Mouse (Mus musculus) kidney, postnatal 0 days (tissue): ENCODE results near the gene Cfap61. TPM values are rescaled to one million over a fixed set of nuclear protein-coding genes. Genes with fewer than 3 reads are reported as not detected.

Source experiments
- ATAC-seq: fragments of 200-750 bp; cut with Nextera tagmentation; replicated peaks from 2 replicates; pipeline ENCODE4 v1.8.0; 2017; ENCODE audit warnings: low read depth, moderate number of reproducible peaks, moderate TSS enrichment, moderate library complexity; ENCODE audit not compliant: low FRiP score
- DNase-seq: peaks from one replicate; pipeline ENCODE4 v3.0.0-alpha.2; 2016; ENCODE audit warnings: low spot score
- H3K27ac ChIP-seq: fragments of 300-500 bp; sonication (generic); 2 replicates; pipeline ENCODE4 v1.5.1; 2014; ENCODE audit warnings: mild to moderate bottlenecking
- H3K27me3 ChIP-seq: fragments of 300-500 bp; sonication (generic); 2 replicates; pipeline ENCODE4 v1.6.1; 2014; ENCODE audit warnings: low read length, mixed read lengths; ENCODE audit not compliant: insufficient read depth
- H3K36me3 ChIP-seq: fragments of 300-500 bp; sonication (generic); 2 replicates; pipeline ENCODE4 v1.6.1; 2014; ENCODE audit warnings: low read length, mixed read lengths; ENCODE audit not compliant: insufficient read depth
- H3K4me1 ChIP-seq: fragments of 300-500 bp; sonication (generic); replicated peaks from 2 replicates; pipeline ENCODE4 v1.6.1; 2014; ENCODE audit warnings: antibody characterized with exemption, low read length, mixed read lengths; ENCODE audit not compliant: insufficient read depth
- H3K4me2 ChIP-seq: fragments of 300-500 bp; sonication (generic); 2 replicates; pipeline ENCODE4 v1.6.1; 2014; ENCODE audit warnings: mild to moderate bottlenecking, low read length, moderate library complexity, mixed read lengths
- H3K4me3 ChIP-seq: fragments of 300-500 bp; sonication (generic); replicated peaks from 2 replicates; pipeline ENCODE4 v1.5.1; 2014; ENCODE audit warnings: low read depth, low read length
- H3K9ac ChIP-seq: fragments of 300-500 bp; sonication (generic); 2 replicates; pipeline ENCODE4 v1.6.1; 2014; ENCODE audit warnings: low read depth, low read length
- H3K9me3 ChIP-seq: fragments of 300-500 bp; sonication (generic); replicated peaks from 2 replicates; pipeline ENCODE4 v1.6.1; 2016; ENCODE audit warnings: low read length, inconsistent platforms, mixed read lengths
- CTCF ChIP-seq: IDR thresholded peaks from 2 replicates; pipeline ENCODE4 v1.5.1; 2016; ENCODE audit warnings: antibody characterized with exemption, low read depth, mild to moderate bottlenecking, moderate library complexity
- WGBS: fragments of 180-500 bp; shearing (Covaris S2); extraction: QIAGEN DNeasy Blood & Tissue Kit; methylation state at CpG from one replicate; pipeline ENCODE4 v1.1.7; 2014; 5-methylcytosine and 5-hydroxymethylcytosine counted together
- polyA plus RNA-seq: library from polyadenylated mRNA; unstranded; fragments of >200 nt; fragmentation: Nextera tagmentation; extraction: Ambion mirVana; gene quantifications from 2 replicates; pipeline ENCODE4 v1.2.1, GENCODE M21; 2015

Gene Cfap61
- polyA plus RNA-seq, 1 experiment from 2014 or later = 0.32 TPM

DNA sequence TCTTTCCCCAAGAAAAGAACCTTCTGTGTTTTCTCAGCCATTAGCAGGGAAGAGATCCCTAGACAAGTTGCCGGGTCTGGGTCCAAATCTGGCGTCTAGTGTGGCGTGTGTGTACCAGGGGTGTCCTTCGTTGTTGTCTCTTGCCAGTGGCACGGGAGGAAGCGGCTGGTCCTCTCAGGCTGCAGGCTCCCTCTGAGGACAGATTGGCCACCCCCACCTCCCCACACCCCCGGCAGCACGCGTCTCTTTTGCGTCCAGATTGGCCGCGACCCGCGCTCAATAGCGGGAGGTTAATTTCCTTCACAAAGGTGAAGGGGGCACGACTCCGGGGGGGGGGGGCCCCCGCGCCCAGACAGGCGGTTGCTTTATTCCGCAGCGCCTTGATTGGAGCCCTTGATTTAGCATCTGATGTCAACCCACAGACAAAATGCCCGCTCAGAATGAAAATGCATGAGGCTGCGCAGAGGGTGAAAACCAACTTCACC lies 286.0 kb downstream of the Cfap61 start:
- H3K4me3 ChIP-seq = no peak overlapping the region; the same call in 1 of the 2 replicates
- H3K27ac ChIP-seq = no peak overlapping the region
- H3K27me3 ChIP-seq = peaks cover 83% of the 10 kb centered on the region
- DNase-seq (no peak), ATAC-seq (no peak)
- H3K36me3 ChIP-seq = no peaks in the 10 kb centered on the region
- no peak for TF ChIP-seq CTCF
- WGBS = 2% methylated on average over 22 of the region's 24 CpGs
- no peak overlapping the region for H3K9ac ChIP-seq
- H3K4me1 ChIP-seq = peaks cover 31% of the 10 kb centered on the region
- H3K9me3 ChIP-seq = no peaks in the 10 kb centered on the region
- peak overlapping the region; percentile 87 for H3K4me2 ChIP-seq

DNA sequence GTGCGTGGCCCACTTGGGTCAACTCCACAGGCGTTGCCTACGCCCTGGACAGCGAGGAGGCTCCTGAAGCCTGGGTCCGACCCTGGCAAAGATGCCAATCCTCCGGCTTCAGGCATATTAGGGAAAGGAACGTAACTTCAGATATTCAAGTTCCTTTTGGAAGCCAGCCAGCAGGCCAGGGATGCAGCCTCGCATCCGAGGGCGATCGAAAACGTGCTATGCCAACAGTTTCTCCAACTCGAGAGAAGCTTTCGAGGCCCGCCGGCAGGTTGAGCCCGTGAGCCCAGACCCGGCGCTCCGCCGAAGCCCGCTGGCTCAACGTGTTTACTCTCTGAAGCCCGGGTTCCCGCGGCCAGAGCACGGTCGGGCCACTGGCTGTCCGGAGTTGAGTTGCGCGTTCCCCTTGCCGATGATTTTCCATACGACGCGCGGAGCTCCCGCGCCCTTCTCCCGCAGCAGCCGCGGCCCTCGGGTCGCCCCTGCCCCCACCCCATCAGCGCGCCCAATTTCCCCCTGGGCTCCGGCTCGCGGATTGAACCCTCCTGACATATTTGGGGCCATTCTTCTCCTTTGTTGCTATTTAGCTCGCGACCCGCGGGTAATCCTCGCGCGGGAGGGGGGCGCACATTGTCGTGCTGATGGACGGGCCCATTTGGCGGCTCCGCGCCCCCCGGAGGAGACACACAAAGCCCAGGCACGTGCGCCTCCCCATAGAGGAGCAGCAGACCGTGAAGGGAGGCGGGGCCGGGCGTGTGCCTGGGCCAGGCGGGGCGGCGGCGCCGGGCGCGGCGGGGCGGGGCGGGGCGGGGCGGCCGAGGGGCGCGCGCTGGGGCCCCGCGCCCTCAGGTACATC lies 286.7 kb downstream of the Cfap61 start, which contains the start of gene Insm1:
Gene Insm1, plus strand, starts transcription at position 846 of the 853 bp plus-strand sequence.
- no peak within 1 kb of the TSS for H3K9ac ChIP-seq
- WGBS = under 1% methylated on average over 79 of the region's 86 CpGs
- peaks cover 31% of the 10 kb centered on the region for H3K4me1 ChIP-seq

DNA sequence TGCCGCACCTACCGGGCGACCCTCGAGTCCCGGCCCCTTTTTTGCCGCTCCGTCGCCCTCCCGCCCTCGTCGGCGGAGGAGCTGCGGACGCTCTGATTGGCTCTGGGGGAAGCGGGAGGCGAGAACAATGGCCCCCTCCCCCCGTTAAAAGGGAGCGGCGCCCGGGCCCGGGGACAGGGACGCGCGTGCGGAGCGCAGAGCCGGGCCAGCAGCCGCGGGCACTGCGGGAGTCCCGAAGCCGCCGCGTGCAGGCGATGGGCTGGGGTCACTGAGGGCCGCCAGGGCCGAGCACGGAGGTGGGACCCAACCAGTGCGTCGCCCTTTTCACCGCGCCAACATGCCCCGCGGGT lies 287.3 kb downstream of the Cfap61 start:
- H3K4me1 ChIP-seq = peaks cover 31% of the 10 kb centered on the region
- no peak overlapping the region for H3K27ac ChIP-seq
- no peak for TF ChIP-seq CTCF
- peak overlapping the region; percentile 87 for H3K4me2 ChIP-seq
- peak; percentile 40 for ATAC-seq
- no peaks in the 10 kb centered on the region for H3K36me3 ChIP-seq
- peaks cover 83% of the 10 kb centered on the region for H3K27me3 ChIP-seq
- under 1% methylated on average over 34 of the region's 44 CpGs for WGBS
- peak overlapping the region; percentile 40 for H3K4me3 ChIP-seq
- DNase-seq = no peak
- no peak overlapping the region for H3K9ac ChIP-seq
- no peaks in the 10 kb centered on the region for H3K9me3 ChIP-seq

More for the DNA sequence above, 286.7 kb downstream of the Cfap61 start, which contains the start of gene Insm1:
- peak within 1 kb of the TSS; percentile 40 for H3K4me3 ChIP-seq
- H3K9me3 ChIP-seq = no peaks in the 10 kb centered on the region
- H3K27ac ChIP-seq = no peak within 1 kb of the TSS
- H3K36me3 ChIP-seq = no peaks in the 10 kb centered on the region
- DNase-seq = peak; percentile 37
- ATAC-seq = peak; percentile 29; the same call in 1 of the 2 replicates
- peaks cover 83% of the 10 kb centered on the region for H3K27me3 ChIP-seq
- peak within 1 kb of the TSS; percentile 87 for H3K4me2 ChIP-seq
- TF ChIP-seq CTCF = no peak

DNA sequence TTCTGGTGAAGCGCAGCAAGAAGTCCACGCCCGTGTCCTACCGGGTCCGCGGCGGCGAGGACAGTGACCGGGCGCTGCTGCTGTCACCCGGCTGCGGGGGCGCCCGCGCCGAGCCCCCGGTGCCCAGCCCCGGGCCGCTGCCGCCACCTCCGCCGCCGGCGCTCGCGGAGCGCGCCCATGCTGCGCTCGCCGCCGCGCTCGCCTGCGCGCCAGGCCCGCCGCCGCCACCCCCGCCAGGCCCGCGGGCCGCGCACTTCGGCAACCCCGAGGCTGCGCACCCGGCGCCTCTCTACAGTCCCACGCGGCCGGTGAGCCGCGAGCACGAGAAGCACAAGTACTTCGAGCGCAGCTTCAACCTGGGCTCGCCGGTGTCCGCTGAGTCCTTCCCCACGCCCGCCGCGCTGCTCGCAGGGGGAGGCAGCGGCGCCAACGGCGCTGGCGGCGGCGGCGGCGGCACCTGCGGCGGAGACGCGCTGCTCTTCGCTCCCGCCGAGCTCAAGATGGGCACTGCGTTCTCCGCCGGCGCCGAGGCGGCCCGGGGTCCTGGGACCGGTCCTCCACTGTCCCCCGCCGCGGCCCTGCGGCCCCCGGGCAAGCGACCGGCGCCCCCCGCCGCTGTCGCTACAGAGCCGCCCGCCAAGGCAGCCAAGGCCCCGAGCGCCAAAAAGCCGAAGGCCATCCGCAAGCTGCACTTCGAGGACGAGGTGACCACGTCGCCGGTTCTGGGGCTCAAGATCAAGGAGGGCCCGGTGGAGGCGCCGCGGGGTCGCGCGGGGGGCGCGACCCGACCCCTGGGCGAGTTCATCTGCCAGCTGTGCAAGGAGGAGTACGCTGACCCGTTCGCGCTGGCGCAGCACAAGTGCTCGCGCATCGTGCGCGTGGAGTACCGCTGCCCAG lies 287.9 kb downstream of the Cfap61 start:
- no peak for TF ChIP-seq CTCF
- H3K9me3 ChIP-seq = no peaks in the 10 kb centered on the region
- peak overlapping the region; percentile 87 for H3K4me2 ChIP-seq
- H3K4me1 ChIP-seq = peaks cover 31% of the 10 kb centered on the region
- ATAC-seq (peak; percentile 24; the same call in 1 of the 2 replicates), DNase-seq (no peak)
- H3K4me3 ChIP-seq = peak overlapping the region; percentile 40
- H3K27me3 ChIP-seq = peaks cover 85% of the 10 kb centered on the region
- H3K27ac ChIP-seq = no peak overlapping the region
- WGBS = under 1% methylated on average over 115 of the region's 133 CpGs
- no peaks in the 10 kb centered on the region for H3K36me3 ChIP-seq
- no peak overlapping the region for H3K9ac ChIP-seq

DNA sequence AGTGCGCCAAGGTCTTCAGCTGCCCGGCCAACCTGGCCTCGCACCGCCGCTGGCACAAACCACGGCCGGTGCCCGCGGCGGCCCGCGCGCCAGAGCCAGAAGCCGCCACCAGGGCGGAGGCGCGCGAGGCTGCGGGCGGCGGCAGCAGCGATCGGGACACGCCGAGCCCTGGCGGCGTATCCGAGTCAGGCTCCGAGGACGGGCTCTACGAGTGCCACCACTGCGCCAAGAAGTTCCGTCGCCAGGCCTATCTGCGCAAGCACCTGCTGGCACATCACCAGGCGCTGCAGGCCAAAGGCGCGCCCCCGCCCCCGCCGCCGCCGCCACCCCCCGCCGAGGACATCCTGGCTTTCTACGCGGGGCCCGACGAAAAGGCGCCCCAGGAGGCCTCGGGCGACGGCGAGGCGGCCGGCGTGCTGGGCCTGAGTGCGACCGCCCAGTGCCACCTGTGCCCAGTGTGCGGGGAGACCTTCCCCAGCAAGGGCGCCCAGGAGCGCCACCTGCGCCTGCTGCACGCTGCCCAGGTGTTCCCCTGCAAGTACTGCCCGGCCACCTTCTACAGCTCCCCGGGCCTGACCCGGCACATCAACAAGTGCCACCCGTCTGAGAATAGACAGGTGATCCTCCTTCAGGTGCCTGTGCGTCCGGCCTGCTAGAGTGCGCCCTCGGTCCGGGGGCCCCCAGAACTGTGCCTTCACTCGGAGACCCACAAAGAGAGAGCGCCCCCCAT lies 288.8 kb downstream of the Cfap61 start:
- peaks cover 26% of the 10 kb centered on the region for H3K4me1 ChIP-seq
- H3K27me3 ChIP-seq = peaks cover 84% of the 10 kb centered on the region
- 1% methylated on average over 74 of the region's 75 CpGs for WGBS
- ATAC-seq (peak; percentile 23; the same call in 1 of the 2 replicates), DNase-seq (no peak)
- peak overlapping the region; percentile 87 for H3K4me2 ChIP-seq
- H3K9me3 ChIP-seq = no peaks in the 10 kb centered on the region
- H3K9ac ChIP-seq = no peak overlapping the region
- no peaks in the 10 kb centered on the region for H3K36me3 ChIP-seq
- TF ChIP-seq CTCF = no peak
- peak overlapping the region; percentile 40 for H3K4me3 ChIP-seq
- no peak overlapping the region for H3K27ac ChIP-seq
